Mouse (Mus musculus): Measurements from ENCODE around the gene Spata5.

DNA sequence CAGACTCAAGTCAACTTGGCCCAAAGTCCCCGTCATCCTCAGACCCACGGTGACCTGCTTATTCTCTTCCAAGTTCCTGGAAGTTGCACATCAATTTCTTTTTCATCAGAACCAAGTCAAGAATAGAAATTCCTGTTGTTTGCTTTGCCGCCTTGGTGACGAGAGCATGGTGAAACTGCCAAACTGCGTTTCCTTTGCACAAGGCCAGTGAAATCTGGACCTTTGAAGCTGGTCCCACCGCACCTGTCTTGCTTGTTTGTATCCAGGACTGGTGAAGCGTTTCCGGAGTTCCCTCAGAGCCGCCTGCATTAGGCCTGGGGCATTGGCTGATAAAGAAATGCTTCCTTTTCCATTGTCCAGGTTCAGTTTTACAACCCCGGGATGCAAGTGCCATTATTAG lies 176.0 kb downstream of the Spata5 start:
- no peak for TF ChIP-seq CHD2 (IDR thresholded peaks at IDR 0.05; ENCODE audit: low read length)
- no peak for TF ChIP-seq IRF4 (IDR thresholded peaks at IDR 0.05; ENCODE audit: low read depth, low read length)
- TF ChIP-seq CTCF (conservative IDR thresholded peaks at IDR 0.05 in 1 of 2, IDR thresholded peaks at IDR 0.05 in 1 of 2; ENCODE audit: low read depth in 2 of 2, low read length in 2 of 2): no peak
